Mouse (Mus musculus) neural tube, embryonic 10.5 days (tissue): ENCODE measurements around the gene Wfdc9.

Source experiments
- DNase-seq: peaks from one replicate; pipeline ENCODE4 v3.0.0-alpha.2; 2017; ENCODE audit warnings: low spot score; ENCODE audit errors: extremely low spot score

Wfdc9 gene

GRCm38 (mm10) chr2:164656483-164656882 is at the start of gene Wfdc9:
Gene Wfdc9 (minus strand): TSS chr2:164656583.
- no peak for DNase-seq

GRCm38 (mm10) chr2:164705991-164706390 is 49.6 kb upstream of the Wfdc9 start:
- no peak for DNase-seq

- DNase-seq = no peak
These were observed 48.9 kb upstream of the Wfdc9 start for GRCm38 (mm10) chr2:164705328-164705727.

GRCm38 (mm10) chr2:164704235-164704634 is 47.9 kb upstream of the Wfdc9 start:
- DNase-seq = no peak

GRCm38 (mm10) chr2:164701761-164702160 is 45.4 kb upstream of the Wfdc9 start:
- no peak for DNase-seq

- no peak for DNase-seq
These were observed 44.6 kb upstream of the Wfdc9 start for GRCm38 (mm10) chr2:164700959-164701358.

GRCm38 (mm10) chr2:164698201-164698600 is 41.8 kb upstream of the Wfdc9 start, which contains the start of gene Spint4:
Gene Spint4 (plus strand): TSS chr2:164698501.
- no peak for DNase-seq

GRCm38 (mm10) chr2:164684807-164685206 is 28.4 kb upstream of the Wfdc9 start, which contains the start of gene Wfdc13:
Gene Wfdc13 (plus strand): TSS chr2:164685107.
- DNase-seq = no peak

GRCm38 (mm10) chr2:164679906-164680305 is 23.5 kb upstream of the Wfdc9 start:
- peak; percentile 15 for DNase-seq

- peak; percentile 73 for DNase-seq
These were observed 22.7 kb upstream of the Wfdc9 start for GRCm38 (mm10) chr2:164678848-164679625.

GRCm38 (mm10) chr2:164676916-164677685 is 20.7 kb upstream of the Wfdc9 start:
- DNase-seq = no peak

GRCm38 (mm10) chr2:164676103-164676502 is 19.7 kb upstream of the Wfdc9 start:
- DNase-seq = no peak

GRCm38 (mm10) chr2:164673987-164674386 is 17.6 kb upstream of the Wfdc9 start, which contains the start of gene Wfdc11:
Gene Wfdc11 (minus strand): TSS chr2:164674087.
- no peak for DNase-seq

- DNase-seq = no peak
These were observed 14.6 kb upstream of the Wfdc9 start for GRCm38 (mm10) chr2:164670938-164671337.

- DNase-seq = no peak
These were observed 13.9 kb upstream of the Wfdc9 start for GRCm38 (mm10) chr2:164670261-164670660.

GRCm38 (mm10) chr2:164664851-164665250 is 8.5 kb upstream of the Wfdc9 start:
- no peak for DNase-seq

- DNase-seq = peak; percentile 56
These were observed 525 bp downstream of the Wfdc9 start, which contains the start of gene Wfdc10 for GRCm38 (mm10) chr2:164655858-164656257. Gene Wfdc10 (plus strand): TSS chr2:164656046.

GRCm38 (mm10) chr2:164641881-164642673 is 14.3 kb downstream of the Wfdc9 start:
- no peak for DNase-seq

GRCm38 (mm10) chr2:164641129-164641528 is 15.3 kb downstream of the Wfdc9 start:
- DNase-seq = no peak

GRCm38 (mm10) chr2:164638696-164639095 is 17.7 kb downstream of the Wfdc9 start, which contains the start of gene Wfdc16:
Gene Wfdc16 (minus strand): TSS chr2:164638796.
- DNase-seq = no peak

GRCm38 (mm10) chr2:164635266-164635665 is 21.1 kb downstream of the Wfdc9 start:
- DNase-seq = no peak
